ENCODE assay signal across 8 mouse cellular contexts in the genomic region with DNA sequence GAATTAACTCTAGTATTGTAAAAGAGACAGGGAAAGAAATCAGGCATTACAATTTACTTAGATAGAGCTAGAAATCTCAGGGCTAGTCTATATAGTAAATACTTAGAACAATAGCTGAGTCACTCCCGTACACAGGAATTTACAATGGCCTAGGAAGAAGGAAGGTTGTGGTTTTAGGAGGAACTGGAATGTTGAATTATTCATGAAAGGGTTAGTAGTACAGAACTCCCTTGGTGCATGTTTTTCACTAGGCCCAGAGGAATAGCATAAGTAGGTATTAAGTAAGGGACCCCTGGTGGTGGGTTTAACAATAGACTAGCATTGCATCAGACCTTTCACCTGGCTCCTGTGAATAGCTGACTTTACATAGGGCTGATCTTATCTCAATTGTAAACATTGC.
DNase-seq lines count a peak whose midpoint lies in the region; ATAC-seq and TF ChIP-seq lines count a peak whose summit lies in the region.
"Not testable (repeated sequence)": the region's sequence is repeated elsewhere in the genome, so short reads cannot be mapped to it uniquely, and the experiment has no call there.

No protein-coding gene starts in this region.

- H3K27me3 ChIP-seq in CH12.LX (replicated peaks); kidney, postnatal 0 days (ENCODE audit: insufficient read depth, low read length): not testable (repeated sequence)

- not testable (repeated sequence) for H3K9me3 ChIP-seq in CH12.LX (replicated peaks; ENCODE audit: low read length); ES-E14 (ENCODE audit: control insufficient read depth, insufficient read depth, low read depth, low read length); kidney, postnatal 0 days (replicated peaks; ENCODE audit: low read length)

- H3K36me3 ChIP-seq in CH12.LX (replicated peaks in 1 of 2; ENCODE audit: control insufficient read depth in 1 of 2, insufficient read depth in 1 of 2, low read length in 1 of 2); ES-E14 (ENCODE audit: control insufficient read depth, insufficient read depth, low read length, poor library complexity, severe bottlenecking); kidney, postnatal 0 days (ENCODE audit: insufficient read depth, low read length): not testable (repeated sequence)

- TF ChIP-seq EP300 in CH12.LX (IDR thresholded peaks at IDR 0.05; ENCODE audit: low read length), result not testable (repeated sequence)

- ATAC-seq in kidney, postnatal 0 days (replicated peaks; ENCODE audit: low FRiP score, low read depth), result not testable (repeated sequence)

- not testable (repeated sequence) for H3K4me3 ChIP-seq in CH12.LX (replicated peaks in 1 of 3; ENCODE audit: low read depth in 2 of 3, low read length in 2 of 3, poor library complexity in 1 of 3); ES-E14 (ENCODE audit: insufficient read depth in 1 of 2, low read depth in 1 of 2, low read length in 2 of 2, poor library complexity in 1 of 2, severe bottlenecking in 1 of 2); kidney, postnatal 0 days (replicated peaks; ENCODE audit: low read depth, low read length)

- in situ Hi-C loops in CH12.LX (cut with MboI; ENCODE audit: low pct_ligation_motif_present, low pct_unique_long_range_greater_than_20kb, low sequenced_read_pairs); ES-E14 (cut with MboI; ENCODE audit: low sequenced_read_pairs in 2 of 2, unreplicated experiment in 2 of 2): not testable (repeated sequence)

- TF ChIP-seq CTCF in CH12.LX (conservative IDR thresholded peaks at IDR 0.05 in 1 of 2, IDR thresholded peaks at IDR 0.05 in 1 of 2; ENCODE audit: low read depth in 2 of 2, low read length in 2 of 2), result not testable (repeated sequence)
- TF ChIP-seq CTCF in kidney, postnatal 0 days (IDR thresholded peaks at IDR 0.05; ENCODE audit: low read depth), result 0 out of 2 replicates have a peak, but pooled peaks have one; percentile 3

- H3K79me2 ChIP-seq in CH12.LX (replicated peaks; ENCODE audit: control insufficient read depth, extremely low read depth, insufficient read depth, poor library complexity, severe bottlenecking), result not testable (repeated sequence)

- WGBS in kidney, postnatal 0 days, result 69% methylated on average over 1 of the region's 1 CpGs

- not testable (repeated sequence) for H3K4me1 ChIP-seq in CH12.LX (ENCODE audit: control insufficient read depth in 1 of 2, insufficient read depth in 2 of 2); ES-E14 (ENCODE audit: control insufficient read depth in 2 of 2, insufficient read depth in 2 of 2, low read length in 2 of 2, poor library complexity in 1 of 2); kidney, postnatal 0 days (replicated peaks; ENCODE audit: insufficient read depth, low read length)

- peak; percentile 73 for DNase-seq in 3T3-L1 (ENCODE audit: low read depth, low spot score)
- DNase-seq in CH12.LX (ENCODE audit: extremely low read depth), result peak; percentile 21
- peak; percentile 74 for DNase-seq in ES-CJ7 (ENCODE audit: low read depth, low spot score)
- DNase-seq in ES-E14 (ENCODE audit: low read depth, low spot score), result peak; percentile 25
- DNase-seq in Muller cell, postnatal 12 days (ENCODE audit: inconsistent ontology term), result peak; percentile 36
- DNase-seq in R1 (ENCODE audit: low read depth, low spot score), result peak; percentile 98
- DNase-seq in ZHBTc4 (ENCODE audit: low read depth, low spot score), result peak; percentile 78
- not testable (repeated sequence) for DNase-seq in kidney, postnatal 0 days (ENCODE audit: low spot score)

- H3K27ac ChIP-seq in CH12.LX (ENCODE audit: insufficient read depth, low read depth); ES-E14 (ENCODE audit: insufficient read depth, low read depth, low read length, poor library complexity, severe bottlenecking); kidney, postnatal 0 days: not testable (repeated sequence)

- H3K9ac ChIP-seq in CH12.LX (ENCODE audit: insufficient read depth, low read depth); ES-E14 (ENCODE audit: insufficient read depth, low read depth, low read length, poor library complexity, severe bottlenecking); kidney, postnatal 0 days (ENCODE audit: low read depth, low read length): not testable (repeated sequence)

- not testable (repeated sequence) for H3K4me2 ChIP-seq in CH12.LX (ENCODE audit: insufficient read depth, low read depth, poor library complexity, severe bottlenecking); kidney, postnatal 0 days (ENCODE audit: low read length)

- dilution Hi-C loops in CH12.LX (cut with MboI; ENCODE audit: extremely low pct_ligation_motif_present, extremely low pct_unique_long_range_greater_than_20kb, low sequenced_read_pairs), result not testable (repeated sequence)

- not testable (repeated sequence) for TF ChIP-seq POLR2A in CH12.LX (IDR thresholded peaks at IDR 0.05; ENCODE audit: low read depth, low read length)

- not testable (repeated sequence) for TF ChIP-seq RAD21 in CH12.LX (IDR thresholded peaks at IDR 0.05; ENCODE audit: low read depth, low read length)

TF ChIP-seq in ES-E14, 5 proteins besides CTCF, POLR2A, EP300 and RAD21:
- TF ChIP-seq MAFK (IDR thresholded peaks at IDR 0.05; ENCODE audit: insufficient read depth, low read depth, low read length), result peak; percentile 35; the same call in 1 of the 2 replicates
TF ChIP-seq in ES-E14: peak in this region for 1; not testable (repeated sequence) for 4.
